7 mouse cellular contexts compared by ENCODE assay signal in the genomic region with DNA sequence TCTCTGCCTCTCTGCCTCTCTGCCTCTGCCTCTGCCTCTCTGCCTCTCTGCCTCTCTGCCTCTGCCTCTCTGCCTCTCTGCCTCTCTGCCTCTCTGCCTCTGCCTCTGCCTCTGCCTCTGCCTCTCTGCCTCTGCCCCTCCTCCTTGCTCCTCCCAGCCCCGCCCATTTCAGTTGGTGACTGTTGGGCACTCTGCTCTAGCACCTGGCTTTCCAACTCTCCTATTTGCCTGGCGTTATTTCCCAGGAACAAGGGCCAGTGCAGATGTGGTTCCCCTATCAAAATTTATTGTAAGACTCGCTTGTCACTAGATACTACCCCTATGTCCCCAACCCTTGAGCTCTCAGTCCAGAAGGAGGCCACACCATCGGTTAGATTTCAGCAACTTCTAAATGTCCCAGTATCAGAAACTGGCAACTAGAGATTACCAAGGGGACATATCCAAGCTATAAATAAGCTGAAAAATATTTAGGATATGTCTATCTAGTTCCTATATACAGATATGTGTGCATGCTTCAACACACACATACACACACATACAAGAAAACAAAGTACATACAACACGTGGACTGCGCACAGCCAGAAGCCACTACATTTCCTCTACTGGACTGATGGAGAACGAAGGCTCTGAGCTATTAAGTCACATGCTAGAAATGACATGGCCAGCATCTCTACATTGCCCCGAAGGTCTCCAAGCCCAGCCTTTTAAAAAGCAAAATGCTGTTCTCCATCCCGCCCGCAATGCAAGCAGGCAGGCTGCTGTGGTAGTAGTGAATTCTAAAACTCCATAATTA. TPM values are rescaled to one million over a fixed set of nuclear protein-coding genes. Genes with fewer than 3 reads are reported as not detected.
DNase-seq lines count a peak whose midpoint lies in the region; ATAC-seq and TF ChIP-seq lines count a peak whose summit lies in the region.

No protein-coding gene starts in this region.

- no peak overlapping the region for H3K9ac ChIP-seq in embryonic facial prominence, embryonic 15.5 days
- H3K9ac ChIP-seq in hindbrain, postnatal 0 days (replicated peaks; ENCODE audit: low read length): no peak overlapping the region
- no peak overlapping the region for H3K9ac ChIP-seq in hindbrain, embryonic 12.5 days

- no peak overlapping the region for H3K4me3 ChIP-seq in lung, adult 2 months (replicated peaks; ENCODE audit: extremely low read depth, low read depth, low read length)
- no peak overlapping the region for H3K4me3 ChIP-seq in embryonic facial prominence, embryonic 15.5 days (replicated peaks)
- H3K4me3 ChIP-seq in hindbrain, postnatal 0 days (ENCODE audit: low read length): no peak overlapping the region
- no peak overlapping the region for H3K4me3 ChIP-seq in hindbrain, embryonic 12.5 days

- ATAC-seq in embryonic facial prominence, embryonic 15.5 days (ENCODE audit: insufficient number of reproducible peaks, low FRiP score, low TSS enrichment, low read depth): no peak
- no peak for ATAC-seq in hindbrain, postnatal 0 days
- no peak for ATAC-seq in hindbrain, embryonic 12.5 days (ENCODE audit: low FRiP score)

- H3K4me2 ChIP-seq in embryonic facial prominence, embryonic 15.5 days (replicated peaks): no peak overlapping the region
- H3K4me2 ChIP-seq in hindbrain, postnatal 0 days (ENCODE audit: low read depth, low read length): no peak overlapping the region
- no peak overlapping the region for H3K4me2 ChIP-seq in hindbrain, embryonic 12.5 days (replicated peaks)

- H3K9me3 ChIP-seq in embryonic facial prominence, embryonic 15.5 days (replicated peaks): no peaks in the 10 kb centered on the region
- no peaks in the 10 kb centered on the region for H3K9me3 ChIP-seq in hindbrain, postnatal 0 days (ENCODE audit: low read length)
- no peaks in the 10 kb centered on the region for H3K9me3 ChIP-seq in hindbrain, embryonic 12.5 days (replicated peaks)

- no peaks in the 10 kb centered on the region for H3K36me3 ChIP-seq in embryonic facial prominence, embryonic 15.5 days
- no peaks in the 10 kb centered on the region for H3K36me3 ChIP-seq in hindbrain, postnatal 0 days (ENCODE audit: insufficient read depth, low read length)
- H3K36me3 ChIP-seq in hindbrain, embryonic 12.5 days: no peaks in the 10 kb centered on the region

- peak; percentile 54 to 62 for DNase-seq in lung, adult 18-20 months
- no peak for DNase-seq in lung, adult 2 months
- peak; percentile 58 for DNase-seq in lung, postnatal 25 days (ENCODE audit: low spot score)
- peak; percentile 85 for DNase-seq in thymus, postnatal 25 days
- no peak for DNase-seq in hindbrain, postnatal 0 days (ENCODE audit: low spot score)

- no peak for TF ChIP-seq POLR2A in lung, adult 2 months (IDR thresholded peaks at IDR 0.05; ENCODE audit: borderline replicate concordance, extremely low read depth, low read depth, low read length)

- no peak for TF ChIP-seq CTCF in lung, adult 2 months (IDR thresholded peaks at IDR 0.05; ENCODE audit: insufficient read depth, low read length)
- no peak for TF ChIP-seq CTCF in hindbrain, postnatal 0 days (IDR thresholded peaks at IDR 0.05; ENCODE audit: low read depth)

- 59% methylated on average over 10 of the region's 10 CpGs for WGBS in lung, adult 2 months
- 75% methylated on average over 10 of the region's 10 CpGs for WGBS in embryonic facial prominence, embryonic 15.5 days
- WGBS in hindbrain, postnatal 0 days: 80% methylated on average over 10 of the region's 10 CpGs
- 84% methylated on average over 10 of the region's 10 CpGs for WGBS in hindbrain, embryonic 12.5 days

- H3K27me3 ChIP-seq in embryonic facial prominence, embryonic 15.5 days: no peaks in the 10 kb centered on the region
- no peaks in the 10 kb centered on the region for H3K27me3 ChIP-seq in hindbrain, postnatal 0 days (ENCODE audit: insufficient read depth, low read length)
- no peaks in the 10 kb centered on the region for H3K27me3 ChIP-seq in hindbrain, embryonic 12.5 days

- H3K27ac ChIP-seq in embryonic facial prominence, embryonic 15.5 days (replicated peaks): peak overlapping the region; percentile 63
- H3K27ac ChIP-seq in hindbrain, postnatal 0 days: no peak overlapping the region
- H3K27ac ChIP-seq in hindbrain, embryonic 12.5 days: no peak overlapping the region

- peaks cover 27% of the 10 kb centered on the region for H3K4me1 ChIP-seq in lung, adult 2 months (ENCODE audit: control insufficient read depth, insufficient read depth, low read length)
- H3K4me1 ChIP-seq in embryonic facial prominence, embryonic 15.5 days: peaks cover 23% of the 10 kb centered on the region
- no peaks in the 10 kb centered on the region for H3K4me1 ChIP-seq in hindbrain, postnatal 0 days (ENCODE audit: insufficient read depth, low read length)
- H3K4me1 ChIP-seq in hindbrain, embryonic 12.5 days: peaks cover 12% of the 10 kb centered on the region; the same call in 1 of the 2 replicates

RNA-seq across cellular contexts. Expression of gene Fli1, which starts 26.6 kb away (rescaled TPM):
- polyA plus RNA-seq in lung, adult 2 months (2012; rRNA removed): 12.9 and 14.1 TPM in 2 replicates
- 18.2 and 18.7 TPM in 2 replicates for polyA plus RNA-seq in embryonic facial prominence, embryonic 15.5 days (2015; fragmentation: Nextera tagmentation; extraction: Ambion mirVana)
- 6.9 and 10.8 TPM in 2 replicates for total RNA-seq in hindbrain, postnatal 0 days (2014; rRNA removed)
- polyA plus RNA-seq in hindbrain, postnatal 0 days (2015; fragmentation: Nextera tagmentation; extraction: Ambion mirVana): 5.6 and 6.7 TPM in 2 replicates
- 24.4 and 26.4 TPM in 2 replicates for polyA plus RNA-seq in hindbrain, embryonic 12.5 days (2016; fragmentation: Nextera tagmentation; extraction: Ambion mirVana)

Comparison
In these comparisons a context has a peak if more than half of its experiments do, and no peak if none do; other contexts are left out.
1. DNase-seq: peak in lung, adult 18-20 months (2 of 2), lung, postnatal 25 days (single experiment) and thymus, postnatal 25 days (single experiment); none in lung, adult 2 months (single experiment) and hindbrain, postnatal 0 days (single experiment).